Mouse (Mus musculus) spleen, adult 10 weeks (tissue): ENCODE data around the gene Lypd3. TPM values are rescaled to one million over a fixed set of nuclear protein-coding genes. Genes with fewer than 3 reads are reported as not detected.

Experiments
- polyA plus RNA-seq: library from polyadenylated mRNA; stranded (reverse); fragments of 350-450 nt; fragmentation: Illumina TruSeq; extraction: RNeasy Lipid Tissue Mini Kit (QIAGEN cat#74804); gene quantifications from one replicate; pipeline ENCODE4 v1.2.3, GENCODE M21; 2015; ENCODE audit warnings: low replicate concordance; ENCODE audit not compliant: insufficient read depth

Gene Lypd3
- not detected for polyA plus RNA-seq

GRCm38 (mm10) chr7:24636264-24636663, at the start of gene Lypd3:
Lypd3 (plus strand) TSS chr7:24636550.

DNA sequence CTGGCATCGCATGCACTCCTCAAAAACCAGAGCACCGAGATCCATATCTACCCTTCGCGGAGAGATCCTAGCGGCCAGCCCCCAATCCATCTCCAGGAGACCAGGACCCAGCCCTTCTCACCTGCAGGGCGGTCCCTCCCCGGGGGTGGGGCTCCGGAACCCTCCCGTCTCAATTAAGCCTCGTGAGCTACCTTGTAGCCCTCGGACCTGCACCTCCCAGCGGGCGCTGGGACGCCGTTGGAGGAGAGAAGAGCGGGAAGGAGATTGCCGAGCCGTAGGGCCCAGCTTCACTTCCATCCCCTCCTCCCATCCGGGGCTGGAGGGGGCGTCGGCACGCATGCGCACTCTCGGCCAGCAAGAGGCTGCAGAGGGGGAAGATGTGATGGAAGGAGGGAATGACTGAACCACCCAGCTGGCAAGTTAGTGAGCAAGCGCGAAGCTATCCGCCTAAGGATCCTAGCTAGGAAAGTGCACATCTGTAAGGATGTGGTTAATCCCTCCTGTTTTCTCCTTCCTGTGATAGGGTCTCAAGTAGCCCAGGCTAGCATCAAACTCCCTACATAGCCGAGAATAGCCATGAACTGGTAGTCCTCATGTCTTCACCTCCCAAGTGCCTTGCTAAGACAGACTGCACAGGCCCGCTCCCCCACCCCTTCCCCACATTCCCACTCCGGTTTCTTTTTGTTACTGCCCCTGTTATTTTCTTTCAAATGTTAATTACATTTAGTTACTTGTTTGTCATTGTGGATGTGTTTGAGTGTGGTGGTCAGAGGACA, 48.8 kb upstream of the Lypd3 start, which contains the start of the genes Ethe1 and Zfp575:
Gene Ethe1, plus strand, starts transcription at position 214 of the 776 bp plus-strand sequence.
Gene Zfp575, minus strand, starts transcription at position 312 of the 776 bp plus-strand sequence.

GRCm38 (mm10) chr7:24610144-24610878, 26.0 kb upstream of the Lypd3 start, which contains the start of gene Phldb3:
Phldb3 (plus strand) TSS chr7:24610763.

GRCm38 (mm10) chr7:24676575-24676974, 40.2 kb downstream of the Lypd3 start, which contains the start of gene Tex101:
Tex101 (minus strand) TSS chr7:24676675.

Other genes starting within 250 kb of the Lypd3 start
- 16.9 TPM for gene Smg9, start 236.9 kb upstream of the Lypd3 start, polyA plus RNA-seq
- gene Irgc1, start 184.3 kb upstream of the Lypd3 start, polyA plus RNA-seq: 0.62 TPM
- gene Plaur, start 174.1 kb upstream of the Lypd3 start, polyA plus RNA-seq: 27.2 TPM
- gene Cadm4, start 154.5 kb upstream of the Lypd3 start, polyA plus RNA-seq: 5.0 TPM
- 0.29 TPM for gene Zfp428, start 129.5 kb upstream of the Lypd3 start, polyA plus RNA-seq
- gene AC161166.1, start 124.1 kb upstream of the Lypd3 start, polyA plus RNA-seq: not detected
- 11.9 TPM for gene Irgq, start 105.9 kb upstream of the Lypd3 start, polyA plus RNA-seq
- not detected for gene Pinlyp, start 90.4 kb upstream of the Lypd3 start, polyA plus RNA-seq
- gene Xrcc1, start 90.3 kb upstream of the Lypd3 start, polyA plus RNA-seq: 31.9 TPM
- gene Ethe1, start 49.0 kb upstream of the Lypd3 start, polyA plus RNA-seq: 8.1 TPM
- gene Zfp575, start 48.9 kb upstream of the Lypd3 start, polyA plus RNA-seq: not detected
- gene Phldb3, start 25.8 kb upstream of the Lypd3 start, polyA plus RNA-seq: 1.6 TPM
- not detected for gene Tex101, start 40.1 kb downstream of the Lypd3 start, polyA plus RNA-seq
- not detected for gene BC049730, start 72.7 kb downstream of the Lypd3 start, polyA plus RNA-seq
- gene Gm4763, start 90.4 kb downstream of the Lypd3 start, polyA plus RNA-seq: not detected
- 1.8 TPM for gene Cd177, start 123.8 kb downstream of the Lypd3 start, polyA plus RNA-seq
- 1.7 TPM for gene Ceacam10, start 140.7 kb downstream of the Lypd3 start, polyA plus RNA-seq
- 3.7 TPM for gene Gm9844, start 225.7 kb downstream of the Lypd3 start, polyA plus RNA-seq
- not detected for gene Lypd4, start 233.4 kb downstream of the Lypd3 start, polyA plus RNA-seq
- not detected for gene Dmrtc2, start 233.5 kb downstream of the Lypd3 start, polyA plus RNA-seq
- 1,670 TPM for gene Rps19, start 247.8 kb downstream of the Lypd3 start, polyA plus RNA-seq